Mouse (Mus musculus): ENCODE data around the gene Mbtd1. TPM values are rescaled to one million over a fixed set of nuclear protein-coding genes. Genes with fewer than 3 reads are reported as not detected.
A peak's percentile ranks its signal among the peaks of the same experiment; 100 is the strongest.

Gene Mbtd1
- polyA plus RNA-seq, 1 experiment from 2014 or later: 8.9 TPM

DNA sequence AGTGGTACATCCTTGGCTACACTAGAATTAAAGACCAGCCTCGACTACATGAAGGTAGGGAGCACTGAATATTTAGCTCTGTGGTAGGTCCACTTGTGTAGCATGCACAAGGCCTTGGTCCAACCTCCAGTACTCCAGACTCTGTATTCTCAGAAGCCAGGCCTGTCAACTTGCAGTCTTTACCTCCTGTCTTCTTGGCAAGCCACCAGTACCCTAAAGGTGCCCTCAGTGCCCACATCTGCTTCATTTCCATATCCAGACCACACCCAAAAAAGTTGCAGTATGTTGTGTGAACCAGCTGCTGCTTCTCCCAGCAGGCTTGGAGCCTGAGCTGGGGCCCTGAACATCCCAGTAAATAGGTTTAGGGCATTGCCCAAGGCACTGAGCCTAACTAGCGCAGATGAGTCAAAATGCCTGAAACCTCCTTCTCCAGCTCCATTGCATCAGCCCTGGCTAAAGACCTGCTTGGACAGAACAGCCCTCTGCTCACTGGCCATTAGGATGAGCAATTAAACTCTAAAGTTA, 71.4 kb downstream of the Mbtd1 start:
- no peak overlapping the region for H3K4me2 ChIP-seq (replicated peaks; ENCODE audit: low read depth)
- WGBS: 71% methylated on average over 2 of the region's 2 CpGs
- no peaks in the 10 kb centered on the region; the same call in 1 of the 2 replicates for H3K36me3 ChIP-seq (ENCODE audit: control insufficient read depth, insufficient read depth, low read length)
- ATAC-seq (ENCODE audit: low FRiP score, low TSS enrichment): no peak
- no peak overlapping the region for H3K4me3 ChIP-seq (ENCODE audit: low read depth, low read length)
- H3K9ac ChIP-seq (ENCODE audit: low read length): no peak overlapping the region
- H3K27ac ChIP-seq (replicated peaks): 0 out of 2 replicates have a peak overlapping the region, but pooled peaks have one; percentile 24
- 0 out of 2 replicates have a peak, but pooled peaks cover 6% of the 10 kb centered on the region for H3K4me1 ChIP-seq (replicated peaks; ENCODE audit: control insufficient read depth, insufficient read depth)
- H3K27me3 ChIP-seq (ENCODE audit: control insufficient read depth, insufficient read depth, low read length): no peaks in the 10 kb centered on the region
- no peak for DNase-seq (ENCODE audit: low spot score)
- no peaks in the 10 kb centered on the region for H3K9me3 ChIP-seq (ENCODE audit: control insufficient read depth, low read length)
- TF ChIP-seq CTCF (IDR thresholded peaks at IDR 0.05; ENCODE audit: low read depth) (no peak), EP300 (optimal IDR thresholded peaks at IDR 0.05) (no peak)

DNA sequence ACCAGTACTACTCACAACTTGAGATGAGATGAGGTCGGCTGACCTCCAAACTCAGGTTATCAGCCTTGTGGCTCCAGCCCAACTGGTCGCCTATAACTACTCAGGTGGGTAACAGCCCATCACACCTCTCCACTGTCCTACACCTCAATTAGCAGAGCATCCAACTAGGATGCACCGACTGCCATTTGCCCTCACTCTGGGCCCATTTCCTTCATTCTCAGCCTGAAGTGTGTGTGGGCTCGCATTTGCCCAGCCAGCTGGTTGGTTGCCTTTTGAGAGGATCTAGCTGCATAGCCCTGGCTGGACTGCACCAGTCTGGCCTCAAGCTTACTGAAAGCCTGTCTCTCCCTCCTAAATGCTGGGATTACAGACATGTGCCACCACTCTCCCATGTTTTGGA, 72.1 kb downstream of the Mbtd1 start:
- Histone ChIP-seq H3K36me3 (ENCODE audit: control insufficient read depth, insufficient read depth, low read length) (peaks cover under 1% of the 10 kb centered on the region; the same call in 1 of the 2 replicates), H3K4me3 (ENCODE audit: low read depth, low read length) (no peak overlapping the region)

DNA sequence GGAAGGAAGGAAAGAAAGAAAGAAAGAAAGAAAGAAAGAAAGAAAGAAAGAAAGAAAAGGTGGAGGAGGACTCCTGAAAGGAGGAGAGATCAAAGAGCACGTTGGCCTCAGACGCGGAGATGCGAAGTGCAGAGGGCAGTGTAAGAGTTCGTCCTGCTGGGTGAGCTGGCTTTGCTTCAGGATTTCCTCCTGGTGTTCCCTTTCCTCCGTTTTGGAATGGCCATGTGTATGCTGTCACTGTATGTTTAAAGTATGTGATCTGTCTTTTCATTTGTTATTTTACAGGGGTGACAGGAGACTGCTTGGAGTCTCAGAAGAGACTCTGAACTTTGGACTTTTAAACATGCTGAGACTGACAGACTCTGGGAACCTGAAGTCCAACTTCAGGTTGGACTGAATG, 75.8 kb downstream of the Mbtd1 start:
- ATAC-seq (ENCODE audit: low FRiP score, low TSS enrichment) (no peak), DNase-seq (ENCODE audit: low spot score) (no peak)
- H3K9me3 ChIP-seq (ENCODE audit: control insufficient read depth, low read length): no peaks in the 10 kb centered on the region
- no peak overlapping the region for H3K27ac ChIP-seq (replicated peaks)
- peaks cover 9% of the 10 kb centered on the region; the same call in 1 of the 2 replicates for H3K36me3 ChIP-seq (ENCODE audit: control insufficient read depth, insufficient read depth, low read length)
- no peak overlapping the region for H3K4me3 ChIP-seq (ENCODE audit: low read depth, low read length)
- no peak overlapping the region for H3K4me2 ChIP-seq (replicated peaks; ENCODE audit: low read depth)
- WGBS: 81% methylated on average over 6 of the region's 6 CpGs
- H3K27me3 ChIP-seq (ENCODE audit: control insufficient read depth, insufficient read depth, low read length): no peaks in the 10 kb centered on the region
- H3K4me1 ChIP-seq (replicated peaks; ENCODE audit: control insufficient read depth, insufficient read depth): 0 out of 2 replicates have a peak, but pooled peaks cover under 1% of the 10 kb centered on the region
- no peak overlapping the region for H3K9ac ChIP-seq (ENCODE audit: low read length)
- TF ChIP-seq CTCF (IDR thresholded peaks at IDR 0.05; ENCODE audit: low read depth): no peak
- no peak for TF ChIP-seq EP300 (optimal IDR thresholded peaks at IDR 0.05)

More for the DNA sequence above, 72.1 kb downstream of the Mbtd1 start:
- no peak overlapping the region for H3K27ac ChIP-seq (replicated peaks)
- no peak overlapping the region for H3K4me2 ChIP-seq (replicated peaks; ENCODE audit: low read depth)
- 0 out of 2 replicates have a peak, but pooled peaks cover 6% of the 10 kb centered on the region for H3K4me1 ChIP-seq (replicated peaks; ENCODE audit: control insufficient read depth, insufficient read depth)
- no peaks in the 10 kb centered on the region for H3K27me3 ChIP-seq (ENCODE audit: control insufficient read depth, insufficient read depth, low read length)
- ATAC-seq (ENCODE audit: low FRiP score, low TSS enrichment) (no peak), DNase-seq (ENCODE audit: low spot score) (no peak)
- whole genome bisulfite sequencing: 82% methylated on average over 4 of the region's 4 CpGs
- H3K9ac ChIP-seq (ENCODE audit: low read length): no peak overlapping the region
- no peaks in the 10 kb centered on the region for H3K9me3 ChIP-seq (ENCODE audit: control insufficient read depth, low read length)
- TF ChIP-seq EP300 (optimal IDR thresholded peaks at IDR 0.05) (no peak), CTCF (IDR thresholded peaks at IDR 0.05; ENCODE audit: low read depth) (no peak)

DNA sequence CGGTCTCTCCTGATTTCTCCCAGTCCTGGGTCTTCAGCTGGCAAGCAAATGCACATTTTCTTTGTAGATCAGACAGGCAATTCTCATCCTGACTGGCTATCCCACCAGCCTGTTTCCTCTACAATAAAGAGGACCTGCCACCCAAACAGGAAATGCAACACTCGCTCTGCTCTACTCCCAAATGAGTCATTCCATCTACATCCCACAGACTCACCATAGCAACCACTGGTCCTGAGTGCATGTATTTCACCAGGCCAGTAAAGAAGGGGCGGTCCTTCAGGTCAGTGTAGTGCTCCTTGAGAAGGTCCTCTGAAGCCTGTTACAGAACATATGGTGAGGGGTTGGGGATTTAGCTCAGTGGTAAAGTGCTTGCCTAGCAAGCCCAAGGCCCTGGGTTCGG, 77.4 kb downstream of the Mbtd1 start:
- H3K27ac ChIP-seq (replicated peaks): no peak overlapping the region
- no peak overlapping the region for H3K4me2 ChIP-seq (replicated peaks; ENCODE audit: low read depth)
- no peaks in the 10 kb centered on the region for H3K4me1 ChIP-seq (replicated peaks; ENCODE audit: control insufficient read depth, insufficient read depth)
- no peak overlapping the region for H3K4me3 ChIP-seq (ENCODE audit: low read depth, low read length)
- ATAC-seq (ENCODE audit: low FRiP score, low TSS enrichment) (no peak), DNase-seq (ENCODE audit: low spot score) (no peak)
- H3K9ac ChIP-seq (ENCODE audit: low read length): no peak overlapping the region
- WGBS: 83% methylated on average over 4 of the region's 4 CpGs
- no peaks in the 10 kb centered on the region for H3K27me3 ChIP-seq (ENCODE audit: control insufficient read depth, insufficient read depth, low read length)
- no peak for TF ChIP-seq EP300 (optimal IDR thresholded peaks at IDR 0.05)
- no peaks in the 10 kb centered on the region for H3K9me3 ChIP-seq (ENCODE audit: control insufficient read depth, low read length)
- peaks cover 9% of the 10 kb centered on the region; the same call in 1 of the 2 replicates for H3K36me3 ChIP-seq (ENCODE audit: control insufficient read depth, insufficient read depth, low read length)

DNA sequence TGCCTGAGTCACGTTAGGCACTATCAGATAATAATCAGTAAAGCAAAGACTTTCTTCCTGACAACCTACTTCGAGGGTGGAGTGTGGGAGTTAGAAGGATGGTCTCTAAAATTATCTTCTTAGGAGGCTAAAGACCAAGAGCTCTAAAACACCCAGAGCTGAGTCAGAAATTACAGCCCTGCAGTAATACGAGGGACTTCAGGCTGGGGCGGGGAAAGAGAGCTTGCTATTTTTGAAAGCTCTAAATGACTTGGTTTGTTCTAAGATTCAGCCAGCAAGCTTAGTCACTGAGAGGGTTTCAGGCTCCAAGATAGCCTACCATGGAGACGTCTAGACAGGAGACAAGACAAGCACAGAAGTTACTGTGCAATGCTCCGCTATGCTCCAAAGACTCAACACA, 79.7 kb downstream of the Mbtd1 start:
- H3K27ac ChIP-seq (replicated peaks): no peak overlapping the region
- no peaks in the 10 kb centered on the region for H3K27me3 ChIP-seq (ENCODE audit: control insufficient read depth, insufficient read depth, low read length)
- 83% methylated on average over 6 of the region's 6 CpGs for WGBS

DNA sequence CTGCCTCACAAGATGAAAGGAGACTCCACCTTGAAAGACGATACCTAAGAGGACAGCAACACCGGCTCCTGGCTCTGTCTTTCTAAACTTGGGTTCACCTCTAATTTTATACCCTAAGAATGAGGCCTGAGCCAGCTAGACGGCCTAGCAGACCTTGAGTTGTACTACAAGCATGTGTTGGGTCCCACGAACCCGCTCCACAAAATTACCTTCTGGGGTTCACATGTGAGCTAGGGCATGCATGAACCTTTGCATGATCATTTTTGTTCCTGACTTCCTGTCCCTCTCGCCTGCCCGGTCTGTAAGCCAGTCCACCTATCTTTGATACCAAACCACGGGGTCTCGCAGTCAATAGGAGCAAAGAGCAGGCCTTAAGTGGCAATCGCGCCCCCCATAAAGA, 81.7 kb downstream of the Mbtd1 start:
- TF ChIP-seq CTCF (IDR thresholded peaks at IDR 0.05; ENCODE audit: low read depth) (no peak), EP300 (optimal IDR thresholded peaks at IDR 0.05) (no peak)
- H3K4me3 ChIP-seq (ENCODE audit: low read depth, low read length): peak overlapping the region; percentile 70
- 2% methylated on average over 11 of the region's 11 CpGs for WGBS
- peak overlapping the region; percentile 69 for H3K9ac ChIP-seq (ENCODE audit: low read length)
- DNase-seq (ENCODE audit: low spot score): no peak
- no peaks in the 10 kb centered on the region for H3K4me1 ChIP-seq (replicated peaks; ENCODE audit: control insufficient read depth, insufficient read depth)
- H3K27me3 ChIP-seq (ENCODE audit: control insufficient read depth, insufficient read depth, low read length): no peaks in the 10 kb centered on the region
- H3K4me2 ChIP-seq (replicated peaks; ENCODE audit: low read depth): peak overlapping the region; percentile 78
- H3K36me3 ChIP-seq (ENCODE audit: control insufficient read depth, insufficient read depth, low read length): 0 out of 2 replicates have a peak, but pooled peaks cover 9% of the 10 kb centered on the region
- H3K27ac ChIP-seq (replicated peaks): peak overlapping the region; percentile 77
- ATAC-seq (ENCODE audit: low FRiP score, low TSS enrichment): no peak
- no peaks in the 10 kb centered on the region for H3K9me3 ChIP-seq (ENCODE audit: control insufficient read depth, low read length)

More for the DNA sequence above, 79.7 kb downstream of the Mbtd1 start:
- H3K9ac ChIP-seq (ENCODE audit: low read length): no peak overlapping the region
- peaks cover 9% of the 10 kb centered on the region; the same call in 1 of the 2 replicates for H3K36me3 ChIP-seq (ENCODE audit: control insufficient read depth, insufficient read depth, low read length)
- ATAC-seq (ENCODE audit: low FRiP score, low TSS enrichment) (no peak), DNase-seq (ENCODE audit: low spot score) (no peak)
- no peak overlapping the region for H3K4me3 ChIP-seq (ENCODE audit: low read depth, low read length)
- H3K9me3 ChIP-seq (ENCODE audit: control insufficient read depth, low read length): no peaks in the 10 kb centered on the region
- H3K4me1 ChIP-seq (replicated peaks; ENCODE audit: control insufficient read depth, insufficient read depth): no peaks in the 10 kb centered on the region
- H3K4me2 ChIP-seq (replicated peaks; ENCODE audit: low read depth): no peak overlapping the region
- TF ChIP-seq EP300 (optimal IDR thresholded peaks at IDR 0.05): no peak
- TF ChIP-seq CTCF (IDR thresholded peaks at IDR 0.05; ENCODE audit: low read depth): no peak

Measured in stomach, postnatal 0 days (tissue).